Mouse (Mus musculus): ENCODE measurements around the gene Map4.

The Map4 gene

GRCm38 (mm10) chr9:110019224-110019623 lies 88.0 kb downstream of the Map4 start:
- DNase-seq = no peak

GRCm38 (mm10) chr9:110020405-110020804 lies 89.1 kb downstream of the Map4 start:
- no peak for DNase-seq

- DNase-seq = no peak
These were observed 90.2 kb downstream of the Map4 start for GRCm38 (mm10) chr9:110021463-110021862.

- DNase-seq = no peak
These were observed 90.9 kb downstream of the Map4 start for GRCm38 (mm10) chr9:110022151-110022550.

GRCm38 (mm10) chr9:110035091-110035490 lies 103.8 kb downstream of the Map4 start:
- no peak for DNase-seq

- no peak for DNase-seq
These were observed 106.6 kb downstream of the Map4 start for GRCm38 (mm10) chr9:110037895-110038294.

GRCm38 (mm10) chr9:110038485-110038884 lies 107.2 kb downstream of the Map4 start:
- DNase-seq = no peak

- no peak for DNase-seq
These were observed 113.1 kb downstream of the Map4 start for GRCm38 (mm10) chr9:110044373-110044772.

- DNase-seq = no peak
These were observed 114.6 kb downstream of the Map4 start for GRCm38 (mm10) chr9:110045763-110046377.

GRCm38 (mm10) chr9:110047260-110047659 lies 116.0 kb downstream of the Map4 start:
- DNase-seq = no peak

GRCm38 (mm10) chr9:110047857-110048256 lies 116.6 kb downstream of the Map4 start:
- DNase-seq = no peak

- DNase-seq = no peak
These were observed 119.9 kb downstream of the Map4 start for GRCm38 (mm10) chr9:110051184-110051583.

- DNase-seq = peak; percentile 65
These were observed 120.8 kb downstream of the Map4 start for GRCm38 (mm10) chr9:110051869-110052661.

GRCm38 (mm10) chr9:110052951-110053304 lies 121.7 kb downstream of the Map4 start:
- peak; percentile 16 for DNase-seq

- peak; percentile 28 for DNase-seq
These were observed 122.2 kb downstream of the Map4 start for GRCm38 (mm10) chr9:110053305-110054079.

GRCm38 (mm10) chr9:110054080-110054421 lies 122.8 kb downstream of the Map4 start:
- DNase-seq = no peak

- no peak for DNase-seq
These were observed 123.5 kb downstream of the Map4 start for GRCm38 (mm10) chr9:110054781-110055180.

GRCm38 (mm10) chr9:110057200-110057599 lies 125.9 kb downstream of the Map4 start:
- DNase-seq = no peak

- no peak for DNase-seq
These were observed 129.5 kb downstream of the Map4 start for GRCm38 (mm10) chr9:110060761-110061160.

- DNase-seq = no peak
These were observed 131.1 kb downstream of the Map4 start for GRCm38 (mm10) chr9:110062405-110062804.

GRCm38 (mm10) chr9:110062861-110063260 lies 131.6 kb downstream of the Map4 start:
- DNase-seq = no peak

- no peak for DNase-seq
These were observed 133.4 kb downstream of the Map4 start for GRCm38 (mm10) chr9:110064641-110065040.

- no peak for DNase-seq
These were observed 137.5 kb downstream of the Map4 start for GRCm38 (mm10) chr9:110068745-110069144.

- no peak for DNase-seq
These were observed 139.1 kb downstream of the Map4 start for GRCm38 (mm10) chr9:110070358-110070757.

Measured in right cerebral cortex, postnatal 4 days (tissue).